Mouse (Mus musculus) spleen, adult 2 months (tissue): ENCODE measurements around the gene Lxn. TPM values are rescaled to one million over a fixed set of nuclear protein-coding genes. Genes with fewer than 3 reads are reported as not detected.

Experiments
- DNase-seq, 2 experiments: peaks; one replicate each; pipeline versions ENCODE4 v3.0.0 to v3.0.0-alpha.2; 2012 to 2021; ENCODE audit warnings: low spot score in 2 of 2, low read depth in 1 of 2
- H3K27ac ChIP-seq: fragments of 200-500 bp; 2 replicates; pipeline ENCODE4 v1.5.1; 2012; ENCODE audit warnings: low read length, inconsistent platforms; ENCODE audit not compliant: insufficient read depth
- H3K27me3 ChIP-seq: fragments of 200-500 bp; 2 replicates; pipeline ENCODE4 v1.6.1; 2012; ENCODE audit warnings: mild to moderate bottlenecking, moderate library complexity, low read length, inconsistent platforms; ENCODE audit not compliant: control insufficient read depth, insufficient read depth
- H3K36me3 ChIP-seq: fragments of 200-500 bp; 2 replicates; pipeline ENCODE4 v1.6.1; 2012; ENCODE audit warnings: mild to moderate bottlenecking, low read length, inconsistent platforms; ENCODE audit not compliant: control insufficient read depth, insufficient read depth
- H3K4me1 ChIP-seq: fragments of 200-500 bp; 2 replicates; pipeline ENCODE4 v1.6.1; 2011; ENCODE audit warnings: inconsistent platforms; ENCODE audit not compliant: control insufficient read depth, insufficient read depth, insufficient read length
- H3K4me3 ChIP-seq: fragments of 200-500 bp; 2 replicates; pipeline ENCODE4 v1.5.1; 2011; ENCODE audit warnings: mild to moderate bottlenecking, inconsistent platforms; ENCODE audit not compliant: insufficient read depth, insufficient read length; ENCODE audit errors: extremely low read depth
- CTCF ChIP-seq: fragments of 200-500 bp; IDR thresholded peaks from 2 replicates; pipeline ENCODE4 v1.5.1; 2011; ENCODE audit warnings: mild to moderate bottlenecking, inconsistent platforms; ENCODE audit not compliant: insufficient read depth, insufficient read length, insufficient replicate concordance; ENCODE audit errors: extremely low read depth
- POLR2A ChIP-seq: fragments of 200-500 bp; IDR thresholded peaks from 2 replicates; pipeline ENCODE4 v1.6.1; 2011; ENCODE audit warnings: low read depth, low read length, inconsistent platforms
- WGBS: fragments of 180-500 bp; shearing (Covaris S2); methylation state at CpG from one replicate; pipeline ENCODE4 v1.1.7; 2018; 5-methylcytosine and 5-hydroxymethylcytosine counted together
- polyA plus RNA-seq: library from polyadenylated mRNA; depleted of rRNA; stranded (reverse); fragments of >200 nt; gene quantifications from 2 replicates; pipeline ENCODE4 v1.2.3, GENCODE M21; 2012

Gene Lxn
- polyA plus RNA-seq, 1 experiment = 13.8 TPM

DNA sequence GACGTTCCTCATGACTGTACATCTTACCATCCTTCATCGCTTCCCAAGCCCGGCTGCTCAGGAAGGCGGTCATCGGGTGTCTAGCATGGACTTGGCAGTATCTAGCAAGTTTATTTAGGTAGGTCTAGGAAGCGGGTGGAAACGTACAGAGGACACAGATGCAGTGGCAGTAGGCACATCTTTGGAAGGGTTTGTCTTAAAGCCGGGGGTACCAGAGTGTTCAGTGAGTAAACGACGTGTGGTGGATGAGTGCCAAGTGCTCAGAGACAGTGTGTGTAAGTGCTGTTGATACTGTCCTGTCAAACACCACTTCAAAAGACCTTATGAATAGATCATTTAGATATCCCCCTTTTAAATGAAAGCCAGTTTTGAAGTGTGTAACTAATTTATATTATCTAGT, 1.1 kb downstream of the Lxn start:
- H3K36me3 ChIP-seq = peaks cover 23% of the 10 kb centered on the region
- TF ChIP-seq CTCF (no peak), POLR2A (no peak)
- no peak overlapping the region for H3K27ac ChIP-seq
- 62% methylated on average over 10 of the region's 10 CpGs for WGBS
- H3K27me3 ChIP-seq = no peaks in the 10 kb centered on the region
- no peaks in the 10 kb centered on the region; the same call in 1 of the 2 replicates for H3K4me1 ChIP-seq
- DNase-seq = no peak
- H3K4me3 ChIP-seq = no peak overlapping the region

DNA sequence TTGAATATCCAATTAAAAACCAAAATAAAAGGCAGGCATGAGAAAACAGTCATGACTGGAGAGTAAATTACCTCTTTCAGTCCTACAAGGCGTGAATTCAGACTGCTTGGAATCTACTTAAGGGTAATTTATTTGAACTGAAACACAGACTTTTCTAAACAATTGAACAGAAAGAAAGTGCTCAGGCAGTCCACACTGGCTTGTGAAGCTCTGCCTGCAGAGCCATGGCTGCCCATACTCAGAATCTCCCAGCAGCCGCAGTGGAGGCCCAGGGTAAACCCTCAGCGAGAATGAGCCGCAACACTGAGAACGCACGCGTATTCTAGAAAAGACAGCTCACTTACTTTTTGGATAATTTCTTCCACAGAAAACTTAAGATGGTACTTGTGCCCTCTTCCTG, 1.7 kb downstream of the Lxn start:
- Histone ChIP-seq H3K36me3 (peaks cover 27% of the 10 kb centered on the region), H3K27ac (no peak overlapping the region), H3K4me1 (no peaks in the 10 kb centered on the region; the same call in 1 of the 2 replicates), H3K27me3 (no peaks in the 10 kb centered on the region), H3K4me3 (no peak overlapping the region)
- no peak for TF ChIP-seq POLR2A
- no peak for TF ChIP-seq CTCF
- 95% methylated on average over 7 of the region's 7 CpGs for WGBS
- DNase-seq = no peak

DNA sequence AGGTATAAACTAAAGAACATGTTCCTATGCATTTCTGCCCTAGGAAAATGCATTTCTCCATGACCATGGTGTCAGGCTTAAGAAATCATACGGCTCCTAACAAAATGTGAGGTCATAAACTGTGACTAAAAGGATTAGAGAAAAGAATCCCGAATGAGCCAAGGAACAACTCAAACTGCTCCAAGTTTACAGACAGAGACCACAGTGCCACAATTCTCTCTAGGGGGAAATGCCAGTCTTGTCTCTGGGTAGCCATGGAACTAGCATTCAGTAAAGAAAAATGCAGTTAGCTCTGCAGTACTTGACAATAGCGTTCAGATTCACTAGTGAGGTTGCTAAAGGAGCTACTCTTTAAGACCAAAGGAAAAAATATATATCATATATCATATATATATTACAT, 3.8 kb downstream of the Lxn start:
- Histone ChIP-seq H3K27me3 (no peaks in the 10 kb centered on the region), H3K36me3 (peaks cover 38% of the 10 kb centered on the region), H3K4me1 (no peaks in the 10 kb centered on the region; the same call in 1 of the 2 replicates), H3K4me3 (no peak overlapping the region), H3K27ac (no peak overlapping the region)
- WGBS = 95% methylated on average over 3 of the region's 3 CpGs
- no peak for DNase-seq
- no peak for TF ChIP-seq POLR2A
- no peak for TF ChIP-seq CTCF

DNA sequence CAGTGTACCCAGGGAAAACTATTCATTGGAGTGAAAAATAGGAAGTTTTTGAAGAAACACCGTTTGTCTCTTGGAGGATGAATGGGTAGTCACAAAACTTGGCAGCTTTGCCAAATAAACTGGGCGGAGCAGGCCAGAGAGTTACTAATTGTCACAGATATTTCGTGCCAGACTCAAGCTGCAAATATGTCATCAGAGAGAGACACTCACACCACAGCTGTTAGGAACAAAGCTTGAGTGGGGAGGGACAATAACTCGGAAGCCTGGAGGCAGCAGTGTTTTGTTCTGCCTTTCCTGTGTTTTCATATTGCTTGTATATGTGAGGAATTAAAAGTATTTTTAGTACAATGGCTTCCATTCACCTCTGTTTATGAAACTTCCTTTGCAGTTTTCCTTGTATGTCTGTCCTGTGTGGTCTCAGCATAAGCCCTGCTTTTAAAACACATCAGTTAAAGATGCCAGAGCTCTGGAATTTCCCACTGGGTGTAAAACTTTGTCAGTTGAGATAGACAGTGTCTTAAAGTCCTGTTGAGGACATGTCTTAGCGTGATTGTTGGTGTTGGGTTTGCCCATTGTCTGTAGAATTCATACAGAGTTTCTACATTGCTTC, 13.0 kb downstream of the Lxn start:
- Histone ChIP-seq H3K27ac (no peak overlapping the region), H3K4me1 (no peaks in the 10 kb centered on the region), H3K27me3 (no peaks in the 10 kb centered on the region), H3K4me3 (no peak overlapping the region), H3K36me3 (peaks cover 29% of the 10 kb centered on the region)
- WGBS = 81% methylated on average over 5 of the region's 5 CpGs
- no peak for DNase-seq
- TF ChIP-seq CTCF = no peak
- no peak for TF ChIP-seq POLR2A

DNA sequence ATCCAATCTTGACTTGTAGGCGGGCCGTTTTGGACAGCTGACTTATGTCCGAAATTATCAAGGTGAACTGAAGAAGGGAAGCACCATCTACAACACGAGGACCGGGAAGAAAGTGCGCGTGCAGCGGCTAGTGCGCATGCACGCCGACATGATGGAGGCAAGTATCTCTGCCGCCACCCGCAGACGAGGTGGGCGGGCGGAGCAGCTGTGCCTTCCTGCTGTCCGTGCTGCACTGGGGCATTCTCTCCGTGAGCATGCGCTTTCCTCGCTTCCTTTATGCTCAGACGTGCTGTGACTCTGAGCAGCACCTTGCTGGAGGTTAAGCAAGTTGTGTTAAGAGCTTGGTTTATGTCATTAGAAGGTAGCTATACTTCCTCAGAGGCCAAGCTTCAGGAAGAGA, 14.1 kb downstream of the Lxn start:
- 95% methylated on average over 21 of the region's 21 CpGs for WGBS
- Histone ChIP-seq H3K27ac (no peak overlapping the region), H3K4me1 (no peaks in the 10 kb centered on the region), H3K4me3 (no peak overlapping the region), H3K36me3 (peaks cover 33% of the 10 kb centered on the region), H3K27me3 (no peaks in the 10 kb centered on the region)
- DNase-seq = no peak
- TF ChIP-seq CTCF = no peak
- TF ChIP-seq POLR2A = no peak

DNA sequence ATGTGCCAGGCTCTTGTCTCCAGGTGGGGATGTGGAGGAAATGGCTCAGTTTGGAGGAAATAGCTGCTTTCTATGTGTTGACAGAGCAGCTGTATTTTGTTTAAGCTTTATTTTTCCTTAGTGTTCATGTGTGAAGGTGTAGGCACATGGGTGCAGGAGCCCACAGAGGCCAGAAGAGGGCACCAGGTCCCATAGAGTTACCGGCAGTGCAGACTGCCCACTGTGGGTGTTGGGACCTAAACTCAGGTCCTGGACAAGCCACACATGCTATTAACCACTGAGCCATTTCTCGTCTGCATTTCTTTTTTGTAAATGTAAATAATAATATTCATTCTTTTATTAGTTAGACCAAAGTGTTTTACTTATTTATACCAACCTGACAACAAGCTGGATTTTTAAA, 16.6 kb downstream of the Lxn start:
- 92% methylated on average over 2 of the region's 2 CpGs for WGBS
- Histone ChIP-seq H3K4me1 (no peaks in the 10 kb centered on the region), H3K4me3 (no peak overlapping the region), H3K27ac (no peak overlapping the region), H3K36me3 (peaks cover 35% of the 10 kb centered on the region), H3K27me3 (no peaks in the 10 kb centered on the region)
- TF ChIP-seq CTCF (0 out of 2 replicates have a peak, but pooled peaks have one; percentile 13), POLR2A (no peak)
- DNase-seq = no peak

DNA sequence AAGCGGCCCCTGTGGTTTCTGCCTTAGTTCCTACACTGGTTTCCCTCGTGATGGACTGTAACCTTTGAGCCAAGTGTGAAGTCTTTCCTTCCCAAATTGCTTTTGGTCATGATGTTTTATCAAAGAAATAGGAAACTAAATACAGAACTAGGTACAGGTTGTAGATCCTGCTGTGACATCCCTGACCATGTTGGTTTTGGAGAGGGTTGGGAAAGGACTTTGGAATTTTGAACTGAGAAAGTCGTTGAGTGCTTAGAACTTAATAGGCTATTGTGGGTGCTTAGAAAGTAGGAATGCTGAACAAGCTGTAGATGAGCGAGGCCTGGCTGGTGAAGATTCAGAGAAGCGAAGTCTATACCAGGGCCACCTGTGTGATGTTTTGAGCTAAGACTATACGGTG, 29.7 kb downstream of the Lxn start:
- WGBS = 90% methylated on average over 6 of the region's 6 CpGs
- DNase-seq = no peak
- Histone ChIP-seq H3K36me3 (peaks cover 24% of the 10 kb centered on the region), H3K27me3 (no peaks in the 10 kb centered on the region), H3K27ac (no peak overlapping the region), H3K4me1 (peaks cover 3% of the 10 kb centered on the region; the same call in 1 of the 2 replicates), H3K4me3 (no peak overlapping the region)
- TF ChIP-seq CTCF (no peak), POLR2A (no peak)
